Mouse (Mus musculus) ES-CJ7 (cell line): ENCODE data around the gene Ccdc6.

Experiments used
- DNase-seq: peaks from one replicate; pipeline ENCODE4 v3.0.0; 2011; ENCODE audit warnings: low read depth, low spot score

Ccdc6 gene

GRCm38 (mm10) chr10:70132087-70132560, 35.2 kb downstream of the Ccdc6 start:
- peak; percentile 76 for DNase-seq

- no peak for DNase-seq
Observed at GRCm38 (mm10) chr10:70132714-70133113, 35.8 kb downstream of the Ccdc6 start.

GRCm38 (mm10) chr10:70133188-70133587, 36.3 kb downstream of the Ccdc6 start:
- no peak for DNase-seq

GRCm38 (mm10) chr10:70135680-70136079, 38.8 kb downstream of the Ccdc6 start:
- peak; percentile 80 for DNase-seq

GRCm38 (mm10) chr10:70137652-70138051, 40.7 kb downstream of the Ccdc6 start:
- no peak for DNase-seq

GRCm38 (mm10) chr10:70138150-70138549, 41.2 kb downstream of the Ccdc6 start:
- DNase-seq, result peak; percentile 76

- DNase-seq, result no peak
Observed at GRCm38 (mm10) chr10:70139368-70139767, 42.4 kb downstream of the Ccdc6 start.

- no peak for DNase-seq
Observed at GRCm38 (mm10) chr10:70140414-70140813, 43.5 kb downstream of the Ccdc6 start.

GRCm38 (mm10) chr10:70142623-70143022, 45.7 kb downstream of the Ccdc6 start:
- DNase-seq, result no peak

GRCm38 (mm10) chr10:70144004-70144557, 47.2 kb downstream of the Ccdc6 start:
- DNase-seq, result no peak

GRCm38 (mm10) chr10:70145873-70146272, 49.0 kb downstream of the Ccdc6 start:
- DNase-seq, result peak; percentile 41

- no peak for DNase-seq
Observed at GRCm38 (mm10) chr10:70149093-70149492, 52.2 kb downstream of the Ccdc6 start.

- no peak for DNase-seq
Observed at GRCm38 (mm10) chr10:70150301-70150700, 53.4 kb downstream of the Ccdc6 start.

GRCm38 (mm10) chr10:70151171-70151570, 54.2 kb downstream of the Ccdc6 start:
- no peak for DNase-seq

GRCm38 (mm10) chr10:70152190-70152743, 55.3 kb downstream of the Ccdc6 start:
- DNase-seq, result no peak

GRCm38 (mm10) chr10:70153810-70154209, 56.9 kb downstream of the Ccdc6 start:
- DNase-seq, result no peak

GRCm38 (mm10) chr10:70156431-70157165, 59.7 kb downstream of the Ccdc6 start:
- DNase-seq, result peak; percentile 78

GRCm38 (mm10) chr10:70159651-70160320, 62.9 kb downstream of the Ccdc6 start:
- no peak for DNase-seq

- DNase-seq, result no peak
Observed at GRCm38 (mm10) chr10:70160811-70161210, 63.9 kb downstream of the Ccdc6 start.

- DNase-seq, result no peak
Observed at GRCm38 (mm10) chr10:70161504-70161903, 64.6 kb downstream of the Ccdc6 start.

- DNase-seq, result no peak
Observed at GRCm38 (mm10) chr10:70163681-70164080, 66.8 kb downstream of the Ccdc6 start.

GRCm38 (mm10) chr10:70165877-70166276, 69.0 kb downstream of the Ccdc6 start:
- DNase-seq, result no peak
